In genomic region chr19:26863662-26864061, GRCm38 (mm10) we compare ENCODE assay signal across 13 mouse cellular contexts. TPM values are rescaled to one million over a fixed set of nuclear protein-coding genes. Genes with fewer than 3 reads are reported as not detected.
DNase-seq lines count a peak whose midpoint lies in the region; ATAC-seq lines count a peak whose summit lies in the region.
"Had no signal": no experiment of that assay in that cellular context is flagged by ENCODE, and none has a peak within 500 bp of the region (broad histone marks: within the 10 kb centered on the region; RNA-seq: fewer than 3 reads in every experiment).

No protein-coding gene starts in this region.

- no peak for ATAC-seq in kidney, embryonic 15.5 days (replicated peaks; ENCODE audit: low FRiP score)
- ATAC-seq in forebrain, embryonic 14.5 days: peak; percentile 29
- peak; percentile 42; the same call in 1 of the 2 replicates for ATAC-seq in stomach, embryonic 16.5 days (ENCODE audit: insufficient read depth, low FRiP score)
- ATAC-seq: activated CD4-positive, CD25-positive, alpha-beta regulatory T cell, adult 4 months had no signal

- H3K9ac ChIP-seq in kidney, embryonic 15.5 days: no peak overlapping the region
- H3K9ac ChIP-seq in forebrain, embryonic 14.5 days (ENCODE audit: low read length): no peak overlapping the region
- no peak overlapping the region for H3K9ac ChIP-seq in stomach, embryonic 16.5 days (ENCODE audit: low read length)
- H3K9ac ChIP-seq: heart, embryonic 13.5 days; liver, embryonic 13.5 days; neural tube, embryonic 12.5 days had no signal

- DNase-seq in kidney, adult 9 months: no peak
- peak; percentile 63 for DNase-seq in retina, postnatal 1 day
- DNase-seq in retina, embryonic 14.5 days (ENCODE audit: low spot score): no peak
- no peak for DNase-seq in forebrain, embryonic 14.5 days (ENCODE audit: low spot score)
- DNase-seq in heart, adult 8-10 months (ENCODE audit: low spot score): no peak
- DNase-seq in spleen, postnatal 36 days (ENCODE audit: low spot score in 2 of 2): no peak
- DNase-seq: liver, embryonic 13.5 days had no signal

- no peak overlapping the region for H3K4me2 ChIP-seq in kidney, embryonic 15.5 days
- H3K4me2 ChIP-seq in forebrain, embryonic 14.5 days (ENCODE audit: low read length): no peak overlapping the region
- no peak overlapping the region for H3K4me2 ChIP-seq in stomach, embryonic 16.5 days (ENCODE audit: low read depth, low read length)
- H3K4me2 ChIP-seq: heart, embryonic 13.5 days; liver, embryonic 13.5 days; neural tube, embryonic 12.5 days had no signal

- H3K36me3 ChIP-seq in kidney, embryonic 15.5 days: no peaks in the 10 kb centered on the region
- no peaks in the 10 kb centered on the region for H3K36me3 ChIP-seq in forebrain, embryonic 14.5 days (ENCODE audit: control insufficient read depth, insufficient read depth, low read length)
- H3K36me3 ChIP-seq in stomach, embryonic 16.5 days (ENCODE audit: control insufficient read depth, insufficient read depth, low read length): no peaks in the 10 kb centered on the region
- H3K36me3 ChIP-seq: heart, embryonic 13.5 days; liver, embryonic 13.5 days; neural tube, embryonic 12.5 days had no signal

- no peak overlapping the region for H3K4me3 ChIP-seq in kidney, embryonic 15.5 days (replicated peaks)
- H3K4me3 ChIP-seq in forebrain, embryonic 14.5 days (ENCODE audit: low read depth, low read length): no peak overlapping the region
- H3K4me3 ChIP-seq in stomach, embryonic 16.5 days (replicated peaks; ENCODE audit: low read length): no peak overlapping the region
- H3K4me3 ChIP-seq: heart, embryonic 13.5 days; liver, embryonic 13.5 days; neural tube, embryonic 12.5 days had no signal

- H3K4me1 ChIP-seq in kidney, embryonic 15.5 days: peaks cover 43% of the 10 kb centered on the region
- peaks cover 11% of the 10 kb centered on the region; the same call in 1 of the 2 replicates for H3K4me1 ChIP-seq in forebrain, embryonic 14.5 days (ENCODE audit: control insufficient read depth, insufficient read depth, low read length)
- peaks cover 11% of the 10 kb centered on the region for H3K4me1 ChIP-seq in stomach, embryonic 16.5 days (ENCODE audit: control insufficient read depth, insufficient read depth, low read length)
- H3K4me1 ChIP-seq: liver, embryonic 13.5 days had no signal

- no peaks in the 10 kb centered on the region for H3K9me3 ChIP-seq in kidney, embryonic 15.5 days (replicated peaks)
- H3K9me3 ChIP-seq in forebrain, embryonic 14.5 days (replicated peaks; ENCODE audit: control insufficient read depth, low read length): no peaks in the 10 kb centered on the region
- H3K9me3 ChIP-seq in stomach, embryonic 16.5 days (replicated peaks; ENCODE audit: control insufficient read depth, low read length): no peaks in the 10 kb centered on the region
- H3K9me3 ChIP-seq: heart, embryonic 13.5 days; liver, embryonic 13.5 days; neural tube, embryonic 12.5 days had no signal

- no peaks in the 10 kb centered on the region for H3K27me3 ChIP-seq in kidney, embryonic 15.5 days
- no peaks in the 10 kb centered on the region for H3K27me3 ChIP-seq in forebrain, embryonic 14.5 days (replicated peaks; ENCODE audit: control insufficient read depth, insufficient read depth, low read length)
- H3K27me3 ChIP-seq in stomach, embryonic 16.5 days (ENCODE audit: control insufficient read depth, insufficient read depth, low read length): no peaks in the 10 kb centered on the region
- H3K27me3 ChIP-seq: heart, embryonic 13.5 days; liver, embryonic 13.5 days; neural tube, embryonic 12.5 days had no signal

- 55% methylated on average over 5 of the region's 5 CpGs for WGBS in kidney, embryonic 15.5 days
- 81% methylated on average over 5 of the region's 5 CpGs for WGBS in forebrain, embryonic 14.5 days
- 46% methylated on average over 5 of the region's 5 CpGs for WGBS in stomach, embryonic 16.5 days

- H3K27ac ChIP-seq in kidney, embryonic 15.5 days: peak overlapping the region; percentile 91
- no peak overlapping the region for H3K27ac ChIP-seq in forebrain, embryonic 14.5 days (ENCODE audit: low read depth, low read length)
- peak overlapping the region; percentile 51 for H3K27ac ChIP-seq in stomach, embryonic 16.5 days (ENCODE audit: low read length)
- H3K27ac ChIP-seq: heart, embryonic 13.5 days; liver, embryonic 13.5 days had no signal

RNA-seq across cellular contexts. Expression of gene Gm815, which starts 22.0 kb away (rescaled TPM):
- polyA plus RNA-seq in kidney, embryonic 15.5 days (2015; fragmentation: Nextera tagmentation; extraction: Ambion mirVana): not detected in 2 replicates
- polyA plus RNA-seq in forebrain, embryonic 14.5 days (2014; fragmentation: Nextera tagmentation; extraction: Ambion mirVana): not detected in 2 replicates
- not detected in 2 replicates for polyA plus RNA-seq in stomach, embryonic 16.5 days (2015; fragmentation: Nextera tagmentation; extraction: Ambion mirVana)
- not detected for total RNA-seq in heart, adult 8-10 months (2022)
- total RNA-seq: layer of hippocampus, postnatal 14 days had no signal
- polyA plus RNA-seq: activated CD4-positive, CD25-positive, alpha-beta regulatory T cell, adult 4 months; heart, embryonic 13.5 days; liver, embryonic 13.5 days; neural tube, embryonic 12.5 days had no signal
